Mouse (Mus musculus): ENCODE data around the gene Mboat7. TPM values are rescaled to one million over a fixed set of nuclear protein-coding genes. Genes with fewer than 3 reads are reported as not detected.

Mboat7 gene
- polyA plus RNA-seq, 1 experiment from 2014 or later = 59.4 TPM

GRCm38 (mm10) chr7:3665215-3666114 lies 27.9 kb downstream of the Mboat7 start, which contains the start of gene Leng1:
Gene Leng1, minus strand, starts transcription at chr7:3665840.
- peak within 1 kb of the TSS; percentile 63 for H3K4me3 ChIP-seq (replicated peaks)
- peaks cover 29% of the 10 kb centered on the region for H3K36me3 ChIP-seq
- H3K27ac ChIP-seq = peak within 1 kb of the TSS; percentile 69
- whole genome bisulfite sequencing = 4% methylated on average over 45 of the region's 45 CpGs
- ATAC-seq (ENCODE audit: insufficient number of reproducible peaks, insufficient read depth, low FRiP score, low TSS enrichment, low read depth) = peak; percentile 98
- H3K9me3 ChIP-seq = no peaks in the 10 kb centered on the region
- H3K4me2 ChIP-seq = peak within 1 kb of the TSS; percentile 73
- peak within 1 kb of the TSS; percentile 66 for H3K9ac ChIP-seq (replicated peaks)
- no peaks in the 10 kb centered on the region for H3K27me3 ChIP-seq
- H3K4me1 ChIP-seq (replicated peaks) = peaks cover 17% of the 10 kb centered on the region; the same call in 1 of the 2 replicates

GRCm38 (mm10) chr7:3664524-3665214 lies 28.7 kb downstream of the Mboat7 start:
- Histone ChIP-seq H3K36me3 (peaks cover 37% of the 10 kb centered on the region), H3K27ac (peak overlapping the region; percentile 69), H3K4me3 (replicated peaks) (peak overlapping the region; percentile 63), H3K27me3 (no peaks in the 10 kb centered on the region), H3K9ac (replicated peaks) (peak overlapping the region; percentile 66), H3K4me2 (peak overlapping the region; percentile 73), H3K4me1 (replicated peaks) (peaks cover 17% of the 10 kb centered on the region; the same call in 1 of the 2 replicates), H3K9me3 (no peaks in the 10 kb centered on the region)
- WGBS = 32% methylated on average over 15 of the region's 15 CpGs
- no peak for ATAC-seq (ENCODE audit: insufficient number of reproducible peaks, insufficient read depth, low FRiP score, low TSS enrichment, low read depth)

GRCm38 (mm10) chr7:3658578-3658977 lies 34.7 kb downstream of the Mboat7 start:
- Histone ChIP-seq H3K27ac (no peak overlapping the region), H3K4me2 (no peak overlapping the region), H3K36me3 (peaks cover 97% of the 10 kb centered on the region), H3K9me3 (no peaks in the 10 kb centered on the region), H3K4me1 (replicated peaks) (peaks cover 2% of the 10 kb centered on the region; the same call in 1 of the 2 replicates), H3K9ac (replicated peaks) (no peak overlapping the region), H3K4me3 (replicated peaks) (no peak overlapping the region), H3K27me3 (no peaks in the 10 kb centered on the region)
- ATAC-seq (ENCODE audit: insufficient number of reproducible peaks, insufficient read depth, low FRiP score, low TSS enrichment, low read depth) = no peak
- WGBS = 94% methylated on average over 14 of the region's 14 CpGs

DNA sequence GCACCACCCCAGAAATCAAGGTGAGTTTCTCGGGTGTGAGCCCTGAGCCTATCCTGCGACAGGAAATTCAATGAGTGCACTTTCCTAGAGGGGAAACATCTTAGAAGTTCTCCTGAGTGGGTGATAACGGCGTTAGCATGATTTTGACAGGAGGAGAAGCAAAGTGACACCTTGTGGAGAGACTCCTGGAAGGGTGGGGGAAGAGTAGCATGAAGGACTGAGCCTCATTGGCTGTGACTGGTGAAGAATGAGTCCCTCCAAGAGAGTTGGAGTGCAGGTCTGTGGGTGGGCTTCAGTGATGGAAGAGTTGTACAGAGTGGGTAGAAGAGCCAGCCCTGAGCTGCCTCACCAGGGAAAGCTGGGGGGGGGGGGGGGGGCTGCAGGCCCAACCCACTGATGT lies 36.4 kb downstream of the Mboat7 start:
- Histone ChIP-seq H3K36me3 (peaks cover 98% of the 10 kb centered on the region), H3K27me3 (no peaks in the 10 kb centered on the region), H3K9ac (replicated peaks) (no peak overlapping the region), H3K4me2 (no peak overlapping the region), H3K4me1 (replicated peaks) (no peaks in the 10 kb centered on the region), H3K9me3 (no peaks in the 10 kb centered on the region), H3K27ac (no peak overlapping the region), H3K4me3 (replicated peaks) (no peak overlapping the region)
- no peak for ATAC-seq (ENCODE audit: insufficient number of reproducible peaks, insufficient read depth, low FRiP score, low TSS enrichment, low read depth)
- WGBS = 89% methylated on average over 4 of the region's 4 CpGs

DNA sequence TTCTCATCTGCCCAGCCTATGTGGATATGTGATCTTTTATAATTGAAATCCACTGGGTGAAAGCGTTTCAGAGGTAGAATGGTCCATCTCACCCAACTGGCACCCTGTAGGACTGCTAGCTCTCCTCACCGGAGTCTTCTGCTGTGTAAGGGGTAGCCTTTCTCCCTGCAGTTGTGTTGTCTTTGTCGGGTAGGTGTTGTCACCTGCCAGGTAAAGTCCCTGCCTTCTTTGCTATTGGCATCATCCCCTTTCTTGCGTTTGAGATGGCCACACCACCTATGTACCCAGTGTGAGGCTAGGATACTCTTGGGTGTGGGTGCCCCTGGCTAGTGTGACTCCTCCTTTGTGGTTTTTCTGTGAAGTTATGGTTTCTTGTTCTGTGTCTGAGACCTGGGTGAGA lies 46.7 kb downstream of the Mboat7 start:
- Histone ChIP-seq H3K27me3 (no peaks in the 10 kb centered on the region), H3K4me1 (replicated peaks) (peaks cover 30% of the 10 kb centered on the region), H3K4me2 (peak overlapping the region; percentile 94), H3K9me3 (no peaks in the 10 kb centered on the region), H3K4me3 (replicated peaks) (peak overlapping the region; percentile 98), H3K9ac (replicated peaks) (peak overlapping the region; percentile 100), H3K36me3 (peaks cover 45% of the 10 kb centered on the region), H3K27ac (no peak overlapping the region)
- no peak for ATAC-seq (ENCODE audit: insufficient number of reproducible peaks, insufficient read depth, low FRiP score, low TSS enrichment, low read depth)
- 68% methylated on average over 4 of the region's 4 CpGs for WGBS

DNA sequence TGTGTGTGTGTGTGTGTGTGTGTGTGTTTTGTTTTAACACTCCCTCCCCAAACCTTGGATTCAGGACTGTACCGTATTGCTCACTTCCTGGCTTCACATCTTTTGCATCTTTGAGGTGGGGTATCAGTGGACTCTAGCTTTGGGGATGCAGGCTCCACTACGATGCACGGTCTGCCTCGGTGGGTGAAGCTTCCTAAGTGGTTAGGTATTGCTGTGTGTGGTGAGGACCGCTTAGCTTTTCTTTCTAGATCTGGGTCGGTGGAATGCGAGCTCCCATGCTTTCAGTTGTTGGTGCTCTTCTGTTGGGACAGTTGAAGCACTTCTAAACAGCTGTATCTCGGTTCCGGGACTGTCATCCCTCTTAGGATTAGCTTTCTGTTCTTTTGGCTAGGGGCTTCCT lies 47.1 kb downstream of the Mboat7 start:
- Histone ChIP-seq H3K4me2 (peak overlapping the region; percentile 94), H3K9me3 (no peaks in the 10 kb centered on the region), H3K4me1 (replicated peaks) (peaks cover 30% of the 10 kb centered on the region), H3K27me3 (no peaks in the 10 kb centered on the region), H3K36me3 (peaks cover 45% of the 10 kb centered on the region), H3K4me3 (replicated peaks) (peak overlapping the region; percentile 98), H3K9ac (replicated peaks) (peak overlapping the region; percentile 100), H3K27ac (no peak overlapping the region)
- WGBS = 17% methylated on average over 9 of the region's 9 CpGs
- no peak for ATAC-seq (ENCODE audit: insufficient number of reproducible peaks, insufficient read depth, low FRiP score, low TSS enrichment, low read depth)

- Histone ChIP-seq H3K36me3 (peaks cover 45% of the 10 kb centered on the region), H3K27me3 (no peaks in the 10 kb centered on the region), H3K4me1 (replicated peaks) (peaks cover 30% of the 10 kb centered on the region), H3K9ac (replicated peaks) (peak overlapping the region; percentile 100), H3K27ac (peak overlapping the region; percentile 96), H3K4me2 (peak overlapping the region; percentile 94), H3K9me3 (no peaks in the 10 kb centered on the region), H3K4me3 (replicated peaks) (peak overlapping the region; percentile 98)
- no peak for ATAC-seq (ENCODE audit: insufficient number of reproducible peaks, insufficient read depth, low FRiP score, low TSS enrichment, low read depth)
- WGBS = under 1% methylated on average over 52 of the region's 58 CpGs
These were observed 47.8 kb downstream of the Mboat7 start for GRCm38 (mm10) chr7:3645488-3646025.

- Histone ChIP-seq H3K4me1 (replicated peaks) (peaks cover 30% of the 10 kb centered on the region), H3K36me3 (peaks cover 45% of the 10 kb centered on the region), H3K27me3 (no peaks in the 10 kb centered on the region)
These were observed 48.4 kb downstream of the Mboat7 start, which contains the start of gene Cnot3 for GRCm38 (mm10) chr7:3644672-3645487. Gene Cnot3, plus strand, starts transcription at chr7:3645268.

DNA sequence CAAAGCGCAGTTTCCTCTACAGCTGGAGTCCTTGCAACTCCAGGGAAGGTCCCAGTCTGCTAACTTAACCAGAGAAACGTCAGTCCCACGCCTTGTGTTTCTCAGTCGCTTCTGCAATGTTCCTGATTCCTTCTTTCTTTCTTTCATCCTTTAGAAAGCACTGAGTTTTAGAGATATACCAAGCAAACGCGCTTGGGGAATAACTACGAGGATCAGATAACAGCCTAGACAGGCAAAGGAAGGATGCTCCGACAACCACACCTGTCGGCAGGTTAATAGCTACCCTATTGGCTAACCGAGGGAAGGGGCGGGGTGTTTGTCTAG lies 49.0 kb downstream of the Mboat7 start:
- WGBS = under 1% methylated on average over 11 of the region's 11 CpGs
- H3K27me3 ChIP-seq = no peaks in the 10 kb centered on the region
- H3K4me1 ChIP-seq (replicated peaks) = peaks cover 30% of the 10 kb centered on the region
- H3K27ac ChIP-seq = peak overlapping the region; percentile 20; the same call in 1 of the 2 replicates
- H3K9ac ChIP-seq (replicated peaks) = no peak overlapping the region
- H3K36me3 ChIP-seq = peaks cover 46% of the 10 kb centered on the region
- peak overlapping the region; percentile 64 for H3K4me2 ChIP-seq
- no peaks in the 10 kb centered on the region for H3K9me3 ChIP-seq
- H3K4me3 ChIP-seq (replicated peaks) = peak overlapping the region; percentile 98
- ATAC-seq (ENCODE audit: insufficient number of reproducible peaks, insufficient read depth, low FRiP score, low TSS enrichment, low read depth) = no peak

More at GRCm38 (mm10) chr7:3644672-3645487, 48.4 kb downstream of the Mboat7 start, which contains the start of gene Cnot3:
- under 1% methylated on average over 56 of the region's 58 CpGs for WGBS
- Histone ChIP-seq H3K9me3 (no peaks in the 10 kb centered on the region), H3K4me2 (peak within 1 kb of the TSS; percentile 94), H3K9ac (replicated peaks) (peak within 1 kb of the TSS; percentile 100), H3K27ac (peak within 1 kb of the TSS; percentile 96), H3K4me3 (replicated peaks) (peak within 1 kb of the TSS; percentile 98)
- peak; percentile 99 for ATAC-seq (ENCODE audit: insufficient number of reproducible peaks, insufficient read depth, low FRiP score, low TSS enrichment, low read depth)

GRCm38 (mm10) chr7:3643843-3644242 lies 49.5 kb downstream of the Mboat7 start:
- no peak for ATAC-seq (ENCODE audit: insufficient number of reproducible peaks, insufficient read depth, low FRiP score, low TSS enrichment, low read depth)
- H3K9ac ChIP-seq (replicated peaks) = no peak overlapping the region
- H3K4me2 ChIP-seq = peak overlapping the region; percentile 64
- H3K4me1 ChIP-seq (replicated peaks) = peaks cover 28% of the 10 kb centered on the region
- 22% methylated on average over 9 of the region's 9 CpGs for WGBS
- peaks cover 51% of the 10 kb centered on the region for H3K36me3 ChIP-seq
- H3K9me3 ChIP-seq = no peaks in the 10 kb centered on the region
- no peaks in the 10 kb centered on the region for H3K27me3 ChIP-seq
- H3K4me3 ChIP-seq (replicated peaks) = peak overlapping the region; percentile 98
- H3K27ac ChIP-seq = 0 out of 2 replicates have a peak overlapping the region, but pooled peaks have one; percentile 20

All from limb, embryonic 12.5 days (tissue).